Mouse (Mus musculus): ENCODE measurements at regions not wholly inside any gene's neighbourhood (a gene's known extent, or its start where the extent isn't known, plus 50 kb on each side); places are given as distances from the start of the nearest gene placed in this dataset.

GRCm38 (mm10) chr2:128430776-128431291, 160.2 kb upstream of the Spdye4c start:
- WGBS = 27% methylated on average over 9 of the region's 9 CpGs
- ATAC-seq (ENCODE audit: low FRiP score, low read depth) = no peak
- Histone ChIP-seq H3K9me3 (ENCODE audit: control insufficient read depth, low read length) (no peaks in the 10 kb centered on the region), H3K9ac (ENCODE audit: low read depth, low read length, severe bottlenecking) (no peak overlapping the region), H3K27me3 (ENCODE audit: control insufficient read depth, insufficient read depth, low read length) (no peaks in the 10 kb centered on the region), H3K4me2 (replicated peaks; ENCODE audit: low read depth, low read length, severe bottlenecking) (no peak overlapping the region), H3K36me3 (ENCODE audit: control insufficient read depth, insufficient read depth, low read length) (no peaks in the 10 kb centered on the region), H3K4me3 (replicated peaks; ENCODE audit: low read length) (no peak overlapping the region), H3K27ac (replicated peaks; ENCODE audit: low read depth, low read length) (no peak overlapping the region), H3K4me1 (ENCODE audit: control insufficient read depth, insufficient read depth, low read length) (peaks cover 12% of the 10 kb centered on the region; the same call in 1 of the 2 replicates)
- TF ChIP-seq POLR2A (IDR thresholded peaks at IDR 0.05; ENCODE audit: borderline replicate concordance, extremely low read depth, insufficient read depth, insufficient read length) = no peak
- no peak for DNase-seq (ENCODE audit: low spot score)

GRCm38 (mm10) chr2:128431751-128432150, 159.3 kb upstream of the Spdye4c start:
- Histone ChIP-seq H3K4me1 (ENCODE audit: control insufficient read depth, insufficient read depth, low read length) (peaks cover 12% of the 10 kb centered on the region; the same call in 1 of the 2 replicates), H3K27ac (replicated peaks; ENCODE audit: low read depth, low read length) (no peak overlapping the region)

GRCm38 (mm10) chr2:128432741-128433140, 158.3 kb upstream of the Spdye4c start:
- Histone ChIP-seq H3K4me2 (replicated peaks; ENCODE audit: low read depth, low read length, severe bottlenecking) (no peak overlapping the region), H3K9me3 (ENCODE audit: control insufficient read depth, low read length) (no peaks in the 10 kb centered on the region), H3K4me3 (replicated peaks; ENCODE audit: low read length) (no peak overlapping the region), H3K9ac (ENCODE audit: low read depth, low read length, severe bottlenecking) (no peak overlapping the region), H3K27ac (replicated peaks; ENCODE audit: low read depth, low read length) (no peak overlapping the region), H3K36me3 (ENCODE audit: control insufficient read depth, insufficient read depth, low read length) (no peaks in the 10 kb centered on the region), H3K27me3 (ENCODE audit: control insufficient read depth, insufficient read depth, low read length) (no peaks in the 10 kb centered on the region), H3K4me1 (ENCODE audit: control insufficient read depth, insufficient read depth, low read length) (peaks cover 12% of the 10 kb centered on the region; the same call in 1 of the 2 replicates)
- no peak for TF ChIP-seq POLR2A (IDR thresholded peaks at IDR 0.05; ENCODE audit: borderline replicate concordance, extremely low read depth, insufficient read depth, insufficient read length)
- ATAC-seq (ENCODE audit: low FRiP score, low read depth) (no peak), DNase-seq (ENCODE audit: low spot score) (no peak)
- WGBS = 69% methylated on average over 3 of the region's 3 CpGs

More at GRCm38 (mm10) chr2:128431751-128432150, 159.3 kb upstream of the Spdye4c start:
- TF ChIP-seq POLR2A (IDR thresholded peaks at IDR 0.05; ENCODE audit: borderline replicate concordance, extremely low read depth, insufficient read depth, insufficient read length) = no peak
- no peak overlapping the region for H3K4me3 ChIP-seq (replicated peaks; ENCODE audit: low read length)
- H3K36me3 ChIP-seq (ENCODE audit: control insufficient read depth, insufficient read depth, low read length) = no peaks in the 10 kb centered on the region
- WGBS = 88% methylated on average over 4 of the region's 4 CpGs
- DNase-seq (ENCODE audit: low spot score) = no peak
- ATAC-seq (ENCODE audit: low FRiP score, low read depth) = no peak
- H3K9me3 ChIP-seq (ENCODE audit: control insufficient read depth, low read length) = no peaks in the 10 kb centered on the region
- H3K27me3 ChIP-seq (ENCODE audit: control insufficient read depth, insufficient read depth, low read length) = no peaks in the 10 kb centered on the region
- no peak overlapping the region for H3K4me2 ChIP-seq (replicated peaks; ENCODE audit: low read depth, low read length, severe bottlenecking)
- no peak overlapping the region for H3K9ac ChIP-seq (ENCODE audit: low read depth, low read length, severe bottlenecking)

- ATAC-seq (ENCODE audit: low FRiP score, low read depth) (no peak), DNase-seq (ENCODE audit: low spot score) (no peak)
- Histone ChIP-seq H3K4me3 (replicated peaks; ENCODE audit: low read length) (no peak overlapping the region), H3K9me3 (ENCODE audit: control insufficient read depth, low read length) (no peaks in the 10 kb centered on the region), H3K4me2 (replicated peaks; ENCODE audit: low read depth, low read length, severe bottlenecking) (no peak overlapping the region), H3K9ac (ENCODE audit: low read depth, low read length, severe bottlenecking) (no peak overlapping the region), H3K4me1 (ENCODE audit: control insufficient read depth, insufficient read depth, low read length) (peaks cover 7% of the 10 kb centered on the region; the same call in 1 of the 2 replicates), H3K27ac (replicated peaks; ENCODE audit: low read depth, low read length) (no peak overlapping the region), H3K27me3 (ENCODE audit: control insufficient read depth, insufficient read depth, low read length) (no peaks in the 10 kb centered on the region), H3K36me3 (ENCODE audit: control insufficient read depth, insufficient read depth, low read length) (no peaks in the 10 kb centered on the region)
- TF ChIP-seq POLR2A (IDR thresholded peaks at IDR 0.05; ENCODE audit: borderline replicate concordance, extremely low read depth, insufficient read depth, insufficient read length) = no peak
- 89% methylated on average over 9 of the region's 9 CpGs for WGBS
Measured at GRCm38 (mm10) chr2:128433553-128434081, 157.4 kb upstream of the Spdye4c start.

GRCm38 (mm10) chr2:128434200-128434977, 156.6 kb upstream of the Spdye4c start:
- no peak for DNase-seq (ENCODE audit: low spot score)
- Histone ChIP-seq H3K9me3 (ENCODE audit: control insufficient read depth, low read length) (no peaks in the 10 kb centered on the region), H3K27ac (replicated peaks; ENCODE audit: low read depth, low read length) (no peak overlapping the region), H3K27me3 (ENCODE audit: control insufficient read depth, insufficient read depth, low read length) (no peaks in the 10 kb centered on the region), H3K4me2 (replicated peaks; ENCODE audit: low read depth, low read length, severe bottlenecking) (no peak overlapping the region), H3K4me1 (ENCODE audit: control insufficient read depth, insufficient read depth, low read length) (0 out of 2 replicates have a peak, but pooled peaks cover 3% of the 10 kb centered on the region), H3K4me3 (replicated peaks; ENCODE audit: low read length) (no peak overlapping the region), H3K9ac (ENCODE audit: low read depth, low read length, severe bottlenecking) (no peak overlapping the region), H3K36me3 (ENCODE audit: control insufficient read depth, insufficient read depth, low read length) (no peaks in the 10 kb centered on the region)
- 73% methylated on average over 11 of the region's 11 CpGs for WGBS
- ATAC-seq (ENCODE audit: low FRiP score, low read depth) = no peak
- no peak for TF ChIP-seq POLR2A (IDR thresholded peaks at IDR 0.05; ENCODE audit: borderline replicate concordance, extremely low read depth, insufficient read depth, insufficient read length)

All from limb, embryonic 14.5 days (tissue).